Mouse (Mus musculus): Measurements from ENCODE around the gene Kdm2a.

The Kdm2a gene

DNA sequence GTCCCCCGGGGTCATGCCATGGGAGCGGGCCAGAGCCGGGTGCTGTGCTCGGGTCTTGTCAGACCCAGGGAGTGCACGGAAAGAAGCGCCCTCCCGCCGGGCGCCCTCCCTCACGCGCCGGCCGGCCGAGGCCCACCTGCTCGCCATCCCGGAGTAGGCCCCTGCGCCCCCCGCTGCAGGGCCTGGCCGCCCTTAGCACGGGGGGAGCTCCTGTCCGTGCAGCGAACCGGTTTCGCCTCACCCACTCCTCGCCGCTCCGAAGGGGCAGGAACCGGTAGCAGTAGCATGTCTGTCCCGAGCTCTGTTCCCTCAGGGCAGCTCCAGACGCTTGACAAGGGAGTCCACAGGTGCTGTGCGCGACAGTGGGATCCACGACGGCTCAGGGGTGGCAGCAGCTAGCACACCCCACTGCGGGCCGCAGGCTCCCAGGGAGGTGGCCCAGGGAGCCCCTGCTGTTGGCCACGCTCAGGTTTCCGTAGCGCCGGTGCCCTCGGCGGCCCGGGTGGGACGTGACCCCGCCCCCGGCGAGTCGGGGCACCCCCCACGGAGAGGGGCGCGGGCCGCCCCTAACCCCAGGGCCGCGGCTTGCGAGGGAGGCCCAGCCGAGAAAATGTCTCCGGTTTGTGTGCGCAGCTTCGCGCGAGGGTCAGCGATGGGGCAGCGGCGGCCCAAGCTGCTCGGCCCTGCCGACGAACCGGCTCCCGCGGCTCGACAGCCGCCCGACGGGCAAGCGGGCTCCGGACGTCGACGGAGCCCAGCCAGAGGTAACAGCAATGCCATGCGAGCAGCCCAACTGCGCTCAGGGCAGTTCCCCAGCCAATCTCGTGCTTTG lies at the start of gene Kdm2a:
Kdm2a (minus strand) TSS at position 488 of the 832 bp plus-strand sequence.
- DNase-seq (ENCODE audit: low spot score in 2 of 2) = peak; percentile 34 to 42

GRCm38 (mm10) chr19:4447445-4447844 lies 49.4 kb upstream of the Kdm2a start:
- no peak for DNase-seq (ENCODE audit: low spot score in 2 of 2)

- DNase-seq (ENCODE audit: low spot score in 2 of 2) = no peak
Measured at GRCm38 (mm10) chr19:4446661-4447420, 48.8 kb upstream of the Kdm2a start.

- DNase-seq (ENCODE audit: low spot score in 2 of 2) = peak; percentile 71 to 79
Measured at GRCm38 (mm10) chr19:4442408-4442807, 44.3 kb upstream of the Kdm2a start.

GRCm38 (mm10) chr19:4441621-4442161 lies 43.6 kb upstream of the Kdm2a start:
- DNase-seq (ENCODE audit: low spot score in 2 of 2) = no peak

- peak; percentile 24 to 41 for DNase-seq (ENCODE audit: low spot score in 2 of 2)
Measured at GRCm38 (mm10) chr19:4441090-4441591, 43.1 kb upstream of the Kdm2a start.

- DNase-seq (ENCODE audit: low spot score in 2 of 2) = no peak
Measured at GRCm38 (mm10) chr19:4440222-4440621, 42.1 kb upstream of the Kdm2a start.

- no peak for DNase-seq (ENCODE audit: low spot score in 2 of 2)
Measured at GRCm38 (mm10) chr19:4439161-4439801, 41.2 kb upstream of the Kdm2a start, which contains the start of gene Rhod. Gene Rhod (minus strand): TSS chr19:4439432.

DNA sequence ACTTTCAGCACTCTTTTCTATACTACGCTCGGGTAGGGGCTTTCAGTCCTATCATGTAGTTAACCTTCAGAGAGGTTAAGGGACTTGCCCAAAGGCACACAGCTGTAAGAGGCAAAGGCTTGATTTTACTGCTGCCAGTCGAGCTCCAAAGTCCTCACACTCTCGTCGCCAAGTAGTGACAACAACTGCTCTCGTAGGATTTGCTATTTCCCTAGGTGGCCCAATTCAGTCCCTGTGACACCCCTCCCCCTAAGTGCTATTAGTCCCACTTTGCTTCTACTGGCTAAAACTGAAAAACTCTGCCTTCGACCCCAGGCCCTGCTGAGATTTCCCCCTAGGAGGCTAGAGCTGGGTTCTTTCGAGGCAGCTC lies 40.7 kb upstream of the Kdm2a start:
- DNase-seq (ENCODE audit: low spot score in 2 of 2) = no peak

GRCm38 (mm10) chr19:4437886-4438285 lies 39.8 kb upstream of the Kdm2a start:
- no peak for DNase-seq (ENCODE audit: low spot score in 2 of 2)

- no peak for DNase-seq (ENCODE audit: low spot score in 2 of 2)
Measured at GRCm38 (mm10) chr19:4436254-4436653, 38.2 kb upstream of the Kdm2a start.

DNA sequence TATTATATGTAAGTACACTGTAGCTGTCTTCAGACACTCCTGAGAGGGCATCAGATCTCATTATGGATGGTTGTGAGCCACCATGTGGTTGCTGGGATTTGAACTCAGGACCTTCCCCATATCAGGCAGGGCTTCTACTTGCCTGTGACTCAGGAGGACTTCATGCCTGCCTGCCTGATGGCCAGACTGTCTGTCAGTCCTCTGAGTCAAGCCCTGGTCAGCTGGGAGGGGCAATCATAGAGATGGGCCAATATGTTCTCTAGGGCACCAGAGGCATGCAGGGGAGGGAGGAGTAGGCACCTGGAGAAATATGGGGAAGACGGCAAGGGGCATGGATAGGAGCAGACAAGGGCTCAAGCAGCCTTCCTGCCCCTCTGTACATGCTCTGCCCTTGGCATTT lies 36.9 kb upstream of the Kdm2a start:
- no peak for DNase-seq (ENCODE audit: low spot score in 2 of 2)

- no peak for DNase-seq (ENCODE audit: low spot score in 2 of 2)
Measured at GRCm38 (mm10) chr19:4433756-4434155, 35.7 kb upstream of the Kdm2a start.

DNA sequence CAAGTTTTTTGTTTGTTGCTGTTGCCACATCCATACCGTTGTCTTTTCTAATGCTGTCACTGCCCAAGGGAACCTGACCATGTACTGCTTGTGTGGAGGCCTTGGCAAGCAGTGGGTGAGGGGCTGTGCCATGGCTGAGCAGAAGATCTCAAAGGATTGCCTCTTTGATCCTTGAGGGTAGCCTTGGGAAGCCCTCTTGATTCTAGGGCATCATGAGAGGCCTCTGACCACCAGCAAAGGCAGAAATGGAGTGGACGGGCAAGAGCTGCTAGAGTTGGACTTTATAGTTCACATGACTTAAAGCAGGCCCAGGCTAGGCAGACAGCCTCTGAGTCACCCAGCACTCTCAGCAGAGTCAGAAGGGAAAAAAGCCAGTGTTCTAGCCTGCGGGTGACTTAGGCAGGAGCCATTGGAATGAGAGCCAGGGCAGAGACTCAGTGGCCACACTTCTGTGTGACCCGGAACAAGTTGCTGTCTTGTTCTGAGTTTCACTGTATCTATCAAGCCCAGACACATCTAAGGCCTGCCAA lies 32.1 kb upstream of the Kdm2a start:
- no peak for DNase-seq (ENCODE audit: low spot score in 2 of 2)

- no peak for DNase-seq (ENCODE audit: low spot score in 2 of 2)
Measured at GRCm38 (mm10) chr19:4425610-4426366, 27.7 kb upstream of the Kdm2a start.

- DNase-seq (ENCODE audit: low spot score in 2 of 2) = no peak
Measured at GRCm38 (mm10) chr19:4423021-4423420, 24.9 kb upstream of the Kdm2a start.

GRCm38 (mm10) chr19:4422581-4422980 lies 24.5 kb upstream of the Kdm2a start:
- no peak for DNase-seq (ENCODE audit: low spot score in 2 of 2)

GRCm38 (mm10) chr19:4420153-4420910 lies 22.2 kb upstream of the Kdm2a start:
- DNase-seq (ENCODE audit: low spot score in 2 of 2) = no peak

DNA sequence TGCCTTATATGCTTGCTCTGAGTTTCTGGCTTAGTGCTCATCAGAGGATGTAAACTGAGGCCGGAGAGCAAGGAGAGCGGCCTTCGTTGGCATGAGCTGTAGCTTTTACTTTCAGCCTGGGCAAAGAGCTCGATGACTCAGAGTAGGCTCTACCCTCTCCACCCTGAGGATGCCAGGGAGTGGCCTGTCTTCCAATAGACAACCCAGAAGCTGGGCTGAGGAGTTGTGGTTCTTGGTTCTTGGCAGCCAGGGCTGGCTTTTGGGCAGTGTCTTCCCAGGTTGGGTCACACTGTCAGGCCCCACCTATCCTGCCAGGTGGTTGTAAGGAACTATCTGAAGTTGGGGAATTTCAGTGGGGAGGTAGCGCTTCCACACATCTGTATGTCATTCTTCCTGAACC lies 21.6 kb upstream of the Kdm2a start:
- DNase-seq (ENCODE audit: low spot score in 2 of 2) = no peak

- DNase-seq (ENCODE audit: low spot score in 2 of 2) = no peak
Measured at GRCm38 (mm10) chr19:4417713-4418112, 19.6 kb upstream of the Kdm2a start.

All from frontal cortex, postnatal 25 days (tissue).